Mouse (Mus musculus) layer of hippocampus, postnatal 25 days (tissue): ENCODE results near the gene Prkaa1. TPM values are rescaled to one million over a fixed set of nuclear protein-coding genes. Genes with fewer than 3 reads are reported as not detected.
A peak's percentile ranks its signal among the peaks of the same experiment; 100 is the strongest.

Experiments
- DNase-seq, 2 experiments: peaks; one replicate each; pipeline ENCODE4 v3.0.0; 2022; ENCODE audit warnings: mixed read lengths in 2 of 2, low spot score in 1 of 2; ENCODE audit errors: extremely low spot score in 1 of 2
- total RNA-seq, 2 experiments: library from RNA; stranded (reverse); gene quantifications; 2 replicates each; pipeline ENCODE4 v1.2.3; 2021

Prkaa1 gene
- total RNA-seq, result 10 to 100 TPM; 21.9 to 23.3 TPM

- DNase-seq, result peak; percentile 58 to 63
These were observed at the start of gene Prkaa1 for GRCm38 (mm10) chr15:5143361-5144020. Gene Prkaa1, plus strand, starts transcription at chr15:5143861.

GRCm38 (mm10) chr15:5095534-5096301 is 47.9 kb upstream of the Prkaa1 start:
- DNase-seq, result no peak

DNA sequence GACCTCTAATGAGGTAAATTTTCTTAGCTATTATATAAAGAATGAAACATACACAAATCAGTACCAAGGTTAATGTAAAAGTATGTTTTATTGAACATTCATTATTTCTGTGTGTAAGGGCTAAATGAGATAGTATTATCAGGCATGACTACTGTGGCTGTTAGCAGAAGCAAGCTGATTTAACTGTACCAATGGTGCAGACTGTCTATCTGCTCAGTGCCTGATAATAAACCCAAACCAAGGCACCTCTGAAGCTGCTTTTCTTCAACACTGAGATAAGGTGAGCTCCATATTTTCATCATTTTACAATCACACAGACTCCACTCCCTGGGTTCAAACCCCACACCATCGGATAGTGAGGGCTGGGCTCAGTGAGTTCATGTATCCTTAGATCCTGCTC is 46.3 kb upstream of the Prkaa1 start:
- no peak for DNase-seq

- DNase-seq, result no peak
These were observed 41.3 kb upstream of the Prkaa1 start for GRCm38 (mm10) chr15:5102312-5102711.

DNA sequence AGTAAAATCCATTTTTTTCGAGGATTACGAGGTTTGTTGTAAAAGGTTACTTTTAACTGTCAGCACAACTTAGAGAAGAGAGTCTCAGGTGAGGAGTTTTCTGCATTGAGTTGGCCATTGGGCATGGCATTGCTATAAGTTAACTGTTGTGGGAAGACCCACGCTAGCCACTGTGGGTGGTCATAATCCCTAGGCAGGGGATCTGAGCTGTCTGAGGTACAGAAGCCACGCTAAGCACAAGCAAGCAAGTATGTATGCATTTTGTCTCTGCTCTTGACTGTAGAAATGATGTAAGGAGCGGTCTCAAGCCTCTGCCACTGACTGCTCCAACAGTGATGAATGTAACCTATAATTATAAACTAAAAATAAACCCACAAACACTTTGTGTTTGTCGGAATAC is 37.8 kb upstream of the Prkaa1 start:
- no peak for DNase-seq

- DNase-seq, result no peak
These were observed 37.4 kb upstream of the Prkaa1 start for GRCm38 (mm10) chr15:5106293-5106692.

- DNase-seq, result peak in 1 of 2 experiments; percentile 20
These were observed 35.7 kb upstream of the Prkaa1 start, which contains the start of gene Card6 for GRCm38 (mm10) chr15:5107686-5108654. Gene Card6, minus strand, starts transcription at chr15:5108539.

DNA sequence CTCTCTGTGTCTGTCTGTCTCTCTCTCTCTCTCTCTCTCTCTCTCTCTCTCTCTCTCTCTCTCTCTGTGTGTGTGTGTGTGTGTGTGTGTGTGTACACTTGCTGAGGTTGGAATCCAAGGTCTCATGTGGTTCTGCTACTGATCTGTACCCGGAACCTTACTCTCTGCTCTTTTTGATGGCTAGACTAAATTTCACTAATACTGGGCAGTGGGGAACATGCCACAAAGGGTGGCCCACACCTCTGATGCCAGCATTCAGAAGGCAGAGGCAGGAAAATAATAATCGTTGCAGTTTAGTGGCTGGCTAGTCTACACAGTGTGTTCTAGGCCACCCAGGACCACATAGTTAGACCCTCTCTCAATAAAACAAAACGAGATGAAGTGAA is 35.0 kb upstream of the Prkaa1 start:
- DNase-seq, result no peak

DNA sequence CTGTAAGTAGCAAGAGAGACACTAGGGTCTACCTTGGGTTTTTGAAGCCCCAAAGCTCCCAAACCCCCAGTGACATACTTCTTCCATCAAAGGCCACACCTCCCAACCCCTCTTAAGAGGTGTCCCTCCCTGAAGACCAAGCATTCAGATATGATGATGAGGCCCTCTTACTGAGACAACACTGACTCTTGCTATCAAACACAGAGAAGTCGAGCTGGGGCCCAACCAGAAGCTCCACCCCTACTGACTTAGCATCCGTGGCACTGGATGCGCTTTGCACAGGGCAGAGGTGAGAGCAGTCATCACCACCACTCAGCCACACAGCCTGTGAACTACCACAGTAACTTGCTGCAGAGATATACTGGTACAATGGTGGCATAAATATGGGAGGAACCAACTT is 31.0 kb upstream of the Prkaa1 start:
- DNase-seq, result no peak

- DNase-seq, result no peak
These were observed 28.5 kb upstream of the Prkaa1 start for GRCm38 (mm10) chr15:5115173-5115572.

DNA sequence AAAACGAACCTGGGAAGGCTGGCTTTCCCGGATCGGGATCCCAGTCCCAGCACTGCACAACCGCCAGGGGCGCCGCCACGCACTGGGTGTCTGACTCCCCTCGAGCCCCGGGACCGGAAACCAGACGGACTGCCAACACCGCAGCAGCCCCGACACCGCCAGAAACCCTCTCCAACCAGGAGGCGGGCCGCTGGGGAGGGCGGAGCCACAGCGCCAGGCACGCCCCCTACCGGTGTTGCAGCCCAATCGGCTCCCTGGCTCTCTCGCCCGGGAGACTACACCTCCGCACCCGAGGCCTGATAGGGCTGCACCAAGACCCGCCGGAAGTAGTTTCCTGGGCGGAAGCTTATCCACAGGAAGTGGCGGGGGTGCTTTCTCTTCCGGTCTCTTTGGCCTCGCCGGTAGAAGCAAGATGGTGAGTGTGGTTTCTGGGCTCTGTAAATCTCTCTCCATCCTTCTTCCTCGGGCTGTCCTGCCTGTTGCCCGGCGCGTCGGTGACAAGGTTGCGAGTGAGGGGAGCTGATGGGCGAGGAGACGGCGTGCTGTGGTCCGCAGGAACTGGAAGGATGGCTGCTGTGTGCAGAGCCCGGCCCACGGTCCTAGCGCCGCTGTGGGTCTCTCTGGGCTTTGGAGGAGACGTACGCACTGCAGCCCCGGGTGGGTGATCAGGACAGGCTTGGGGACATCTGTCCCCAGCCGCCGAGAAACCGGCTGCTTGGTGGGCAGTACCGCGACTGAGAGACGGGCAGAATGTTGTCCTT is 27.2 kb upstream of the Prkaa1 start, which contains the start of gene Rpl37:
Rpl37 (plus strand) TSS at position 376 of the 761 bp plus-strand sequence.
- DNase-seq, result peak; percentile 95 to 99

- DNase-seq, result no peak
These were observed 26.5 kb upstream of the Prkaa1 start for GRCm38 (mm10) chr15:5117031-5117601.

- no peak for DNase-seq
These were observed 25.0 kb upstream of the Prkaa1 start for GRCm38 (mm10) chr15:5118626-5119025.

DNA sequence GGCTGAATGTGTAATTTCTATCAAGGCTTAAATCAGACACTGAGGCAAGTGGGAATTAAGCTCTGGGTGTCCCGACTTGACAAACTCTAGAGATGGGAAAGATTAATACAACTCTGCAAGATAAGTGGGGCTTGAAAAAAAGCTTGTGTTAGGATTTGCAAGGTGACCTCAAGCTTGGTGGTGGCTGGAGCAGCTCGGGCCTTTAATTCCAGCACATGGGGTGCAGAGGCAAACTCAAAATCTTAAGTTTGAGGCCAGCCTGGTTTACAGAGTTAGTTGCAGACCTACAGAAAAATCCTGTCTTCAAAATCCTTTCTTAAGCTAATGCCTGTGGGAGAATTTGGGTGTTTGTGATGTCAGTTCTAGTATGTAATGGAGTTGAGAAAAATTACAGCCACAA is 24.5 kb upstream of the Prkaa1 start:
- DNase-seq, result no peak

DNA sequence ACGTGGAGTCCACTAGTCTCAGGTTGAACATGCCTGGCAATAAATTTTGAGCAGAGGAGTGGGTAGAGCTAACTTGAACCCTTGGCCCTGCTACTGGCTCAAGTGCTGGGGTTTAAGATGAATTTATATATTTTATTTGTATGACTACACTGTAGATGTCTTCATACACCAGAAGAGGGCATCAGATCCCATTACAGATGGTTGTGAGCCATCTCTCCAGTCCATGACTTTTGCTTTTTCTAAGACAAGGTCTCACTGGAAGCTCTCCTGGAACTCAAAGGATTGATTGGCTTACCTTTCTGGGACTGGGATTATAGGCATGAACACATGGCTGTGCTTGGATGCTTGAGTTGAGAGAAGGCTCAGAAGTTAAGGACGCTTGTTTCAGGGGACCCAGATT is 24.0 kb upstream of the Prkaa1 start:
- DNase-seq, result no peak

DNA sequence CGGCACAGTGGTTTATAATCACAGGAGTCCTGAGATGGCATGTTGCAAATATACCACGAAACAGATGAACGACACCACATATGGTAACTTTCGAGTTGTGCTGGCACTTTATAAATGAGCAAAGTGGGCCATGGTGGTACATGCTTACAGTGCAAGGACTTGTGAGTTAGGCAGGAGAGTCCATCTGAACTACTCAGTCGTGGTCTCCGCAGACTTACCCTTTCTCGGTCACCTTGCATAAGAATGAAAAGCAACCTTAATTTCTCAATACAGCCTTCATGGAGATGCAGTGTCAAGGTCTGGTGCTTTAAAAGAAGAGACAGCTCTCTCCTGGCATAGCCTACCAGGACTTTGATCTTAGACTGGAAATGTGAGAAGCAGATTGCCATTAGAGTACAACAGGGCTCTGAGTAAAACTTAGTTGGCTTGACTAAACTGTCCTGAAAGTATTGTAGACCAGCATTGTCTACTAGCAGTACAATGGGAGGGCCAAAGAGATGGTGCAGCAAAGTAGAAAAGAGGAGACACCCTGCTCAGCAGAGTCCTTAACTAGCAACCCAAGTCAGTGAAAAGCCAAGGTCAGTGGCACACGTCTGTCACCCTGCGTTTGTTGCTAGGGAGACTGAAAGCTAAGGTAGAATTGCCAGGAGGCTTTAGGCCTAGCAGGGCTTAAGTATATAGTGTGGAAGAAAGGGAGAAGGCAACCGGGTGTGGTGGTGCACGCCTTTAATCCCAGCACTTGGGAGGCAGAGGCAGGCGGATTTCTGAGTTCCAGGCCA is 21.9 kb upstream of the Prkaa1 start:
- no peak for DNase-seq

GRCm38 (mm10) chr15:5126456-5126855 is 17.2 kb upstream of the Prkaa1 start:
- no peak for DNase-seq

DNA sequence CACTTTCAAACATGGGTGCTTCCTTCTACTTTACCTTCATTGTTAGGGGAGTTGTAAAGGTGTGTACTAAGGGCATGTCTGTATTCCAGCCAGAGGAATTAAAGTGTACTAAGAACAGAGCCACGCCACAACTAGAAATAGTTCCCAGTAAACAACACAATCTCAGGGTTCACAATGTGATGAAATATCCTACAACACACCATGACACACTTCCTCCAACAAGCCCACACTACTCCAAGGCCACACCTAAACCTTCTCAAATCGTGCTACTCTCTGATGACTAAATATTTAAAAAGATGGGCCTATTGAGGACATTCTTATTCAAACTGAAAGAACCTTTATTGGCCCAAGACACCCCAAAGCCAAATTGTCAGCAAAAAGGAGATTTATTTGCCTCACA is 16.2 kb upstream of the Prkaa1 start:
- no peak for DNase-seq
